Mouse (Mus musculus): ENCODE measurements at regions not wholly inside any gene's neighbourhood (a gene's known extent, or its start where the extent isn't known, plus 50 kb on each side); places are given as distances from the start of the nearest gene placed in this dataset.

DNA sequence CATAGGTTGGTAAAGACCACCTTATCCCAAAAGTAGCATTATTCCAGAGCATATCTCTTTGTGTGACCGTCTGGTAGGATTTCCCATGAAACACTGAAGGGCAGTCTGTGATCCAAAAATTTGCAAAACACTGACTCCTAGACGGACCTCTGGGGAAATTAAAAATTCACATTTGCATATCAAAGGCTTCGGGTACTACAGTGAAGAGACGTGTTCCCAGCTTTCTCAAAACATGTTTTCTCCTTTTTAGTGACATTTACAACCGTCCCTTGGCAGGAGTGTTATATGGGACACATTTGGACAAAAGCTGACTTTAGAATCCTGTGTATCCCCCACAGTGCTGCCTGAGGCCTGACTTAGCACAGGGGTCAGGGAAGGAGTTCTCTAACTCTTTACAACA lies 78.8 kb upstream of the Pkdcc start:
- DNase-seq (ENCODE audit: low spot score): no peak

DNA sequence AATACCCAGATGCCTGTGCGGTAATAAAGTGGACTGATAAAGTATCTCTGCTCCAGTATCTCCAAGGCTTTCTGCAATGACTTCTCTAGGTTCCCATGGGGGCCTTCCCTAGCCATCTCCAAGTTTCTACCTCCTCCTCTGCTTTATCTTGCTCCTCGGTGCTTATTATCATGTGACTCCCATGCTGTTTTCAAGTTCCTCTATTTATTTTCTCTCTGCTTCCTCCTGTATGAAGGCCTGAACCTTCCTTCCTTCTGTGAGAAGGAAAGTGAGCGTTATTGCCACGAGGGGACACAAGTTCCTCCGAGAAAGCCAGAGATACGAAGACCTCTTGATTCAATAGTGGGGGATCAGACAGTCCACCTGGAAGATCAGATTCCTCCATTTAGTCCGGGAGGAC lies 77.4 kb upstream of the Pkdcc start:
- DNase-seq (ENCODE audit: low spot score): no peak

DNA sequence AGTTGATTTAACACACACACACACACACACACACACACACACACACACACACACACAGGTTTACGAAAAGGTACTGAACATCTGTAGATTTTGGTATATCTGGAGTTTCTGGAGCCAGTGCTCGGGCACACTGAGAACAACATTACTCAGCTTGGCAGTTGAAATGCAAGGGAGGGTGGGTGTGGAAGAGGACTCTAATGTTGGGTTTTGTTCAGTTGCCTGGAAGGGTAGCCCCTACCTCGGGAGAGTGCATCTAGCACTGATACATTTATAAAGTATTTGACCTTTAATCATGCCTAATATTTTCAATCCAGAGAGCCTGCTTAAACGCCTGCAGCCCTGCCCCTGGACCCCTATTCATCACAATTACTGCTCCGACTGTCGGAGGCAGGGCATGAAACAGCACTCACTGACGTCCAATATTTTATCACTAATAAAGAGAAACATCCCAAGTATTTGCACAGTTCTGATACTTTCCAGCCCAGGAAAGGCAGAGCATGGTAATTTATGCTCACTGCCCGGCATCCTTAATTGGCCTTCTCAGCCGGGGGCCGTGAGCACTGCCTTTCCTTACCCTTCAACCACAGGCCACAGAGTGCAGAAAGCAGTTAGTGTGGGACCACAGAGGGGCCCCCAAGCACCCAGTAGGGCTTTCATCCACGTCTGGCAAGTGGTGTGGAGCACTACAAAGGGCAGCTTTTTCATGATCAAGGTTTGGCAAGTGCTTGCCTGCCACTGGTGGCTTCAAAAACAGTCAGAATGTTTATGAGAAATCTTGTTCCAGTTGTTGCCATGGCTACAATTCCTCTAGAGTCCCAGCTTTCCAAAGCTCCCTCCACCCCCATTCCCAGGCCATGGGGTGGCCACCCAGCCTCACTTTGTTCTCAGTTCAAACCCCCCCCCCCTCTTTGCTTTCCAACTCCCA lies 76.3 kb upstream of the Pkdcc start:
- DNase-seq (ENCODE audit: low spot score): no peak

DNA sequence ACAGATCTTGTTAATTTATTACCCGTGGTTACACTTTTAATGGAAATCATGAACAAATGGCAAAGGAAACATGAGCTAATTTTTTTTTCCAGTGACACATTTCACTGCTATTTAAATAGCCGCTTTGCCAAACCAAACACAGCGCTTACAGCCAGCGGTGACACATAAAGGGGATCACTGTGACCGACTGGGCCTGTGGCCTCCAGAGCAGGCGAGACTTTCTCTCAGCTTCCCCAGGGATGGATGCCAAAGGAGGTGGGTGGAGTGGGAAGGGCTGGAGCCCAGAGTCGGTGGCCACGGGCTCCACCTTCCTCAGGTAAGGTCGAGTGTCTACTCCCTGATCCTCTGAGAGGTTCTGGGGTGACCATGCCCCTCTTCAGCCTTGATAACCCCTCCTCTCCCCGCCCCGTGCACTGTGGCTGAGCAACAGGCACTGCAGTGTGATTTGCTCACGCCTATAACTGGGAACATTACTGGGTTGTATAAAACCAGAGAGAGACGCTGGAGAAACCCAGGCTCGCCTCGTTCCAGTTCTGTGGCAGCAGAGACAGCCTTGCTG lies 66.6 kb upstream of the Pkdcc start:
- no peak for DNase-seq (ENCODE audit: low spot score)

DNA sequence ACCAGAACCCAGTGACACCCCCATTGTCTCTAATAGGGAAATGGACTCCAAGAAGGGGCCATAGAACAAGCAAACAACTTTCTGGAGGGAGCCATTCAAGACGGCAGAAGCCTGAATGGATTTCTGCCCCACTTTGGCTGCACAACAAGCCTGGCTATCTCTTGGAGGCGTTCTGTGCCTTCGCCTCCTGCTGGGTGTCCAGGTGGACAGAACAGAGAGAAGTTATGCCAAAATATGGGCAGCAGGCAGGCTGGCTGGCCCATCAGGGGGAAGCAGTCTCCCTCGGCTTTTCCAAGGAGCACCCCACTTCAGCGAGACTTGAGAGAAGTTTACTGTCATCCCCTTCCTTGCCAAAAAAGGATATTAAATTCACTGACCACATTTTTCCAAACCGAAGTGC lies 65.8 kb upstream of the Pkdcc start:
- no peak for DNase-seq (ENCODE audit: low spot score)

DNA sequence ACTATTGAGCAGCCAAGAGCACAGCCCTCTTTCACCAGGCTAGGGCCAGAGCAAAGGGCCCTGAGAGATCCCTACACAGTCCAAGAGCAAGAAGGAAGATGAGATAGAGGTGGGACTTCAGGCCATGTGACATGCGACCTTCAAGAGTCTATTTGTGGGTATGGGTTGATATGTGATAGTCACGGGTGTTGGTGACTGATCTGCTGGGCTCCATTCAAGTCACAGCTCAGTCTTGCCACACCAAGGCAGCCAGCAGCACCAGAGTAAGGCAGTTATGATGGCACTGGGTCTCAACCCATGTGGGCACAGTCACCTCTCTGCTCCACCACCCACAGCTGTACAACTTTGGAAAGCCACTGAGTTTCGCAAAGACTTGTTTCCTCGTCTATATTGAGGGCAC lies 60.0 kb upstream of the Pkdcc start:
- no peak for DNase-seq (ENCODE audit: low spot score)

DNA sequence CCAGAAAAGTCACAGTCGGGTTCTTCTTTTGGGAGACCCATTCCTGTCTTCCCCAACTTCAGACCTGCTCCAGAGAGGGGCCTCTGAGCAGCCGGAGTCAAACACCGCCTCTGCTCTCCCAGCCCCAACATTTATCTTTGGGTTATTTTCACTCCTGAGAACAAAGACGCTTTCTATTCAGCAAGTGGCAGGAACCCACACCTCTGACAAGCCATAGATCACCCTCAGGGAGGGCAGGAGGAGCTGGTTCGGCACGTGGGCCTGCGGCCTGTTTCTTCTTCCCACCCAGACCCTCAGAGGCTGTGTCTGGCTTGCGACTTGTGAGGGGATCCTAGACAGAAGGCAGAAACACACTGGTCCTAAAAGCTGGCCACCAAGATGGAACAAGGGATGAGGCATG lies 58.4 kb upstream of the Pkdcc start:
- DNase-seq (ENCODE audit: low spot score): no peak

DNA sequence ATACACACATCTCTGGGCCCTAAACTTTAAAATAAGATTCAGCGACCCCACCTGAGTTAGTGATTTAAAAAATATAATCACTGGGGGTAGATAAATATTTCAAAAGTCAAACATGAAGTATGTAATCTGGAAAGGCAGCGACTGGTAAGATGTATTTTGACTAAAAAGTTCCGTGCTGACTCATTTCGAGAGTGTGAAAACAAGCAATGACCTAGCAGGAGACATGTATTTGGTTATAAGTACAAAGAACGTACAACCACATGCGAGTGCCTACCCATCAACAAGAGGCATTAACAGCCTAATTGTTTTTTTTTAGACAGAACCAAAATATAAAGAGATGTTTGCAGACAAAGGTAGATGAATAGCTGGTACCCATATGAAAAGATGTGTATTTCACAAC lies 57.0 kb upstream of the Pkdcc start:
- no peak for DNase-seq (ENCODE audit: low spot score)

DNA sequence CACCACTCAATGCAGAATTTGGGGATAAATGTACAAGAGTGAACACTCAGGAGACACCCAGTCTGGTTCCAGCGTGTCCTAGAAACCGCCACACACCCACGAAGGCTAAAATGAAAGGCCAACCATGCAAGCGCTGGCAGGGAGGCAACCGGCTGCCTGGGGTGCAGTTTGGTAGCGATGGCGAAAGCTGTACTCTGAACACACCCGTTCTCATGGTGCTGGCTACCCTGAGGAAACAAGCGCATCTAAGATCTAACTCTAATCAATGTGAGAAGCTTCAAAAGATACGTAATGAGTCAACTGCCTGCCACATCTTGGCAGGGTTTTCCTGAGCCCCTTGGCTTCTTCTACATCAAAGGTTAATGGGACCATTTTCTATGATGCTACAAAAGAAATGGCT lies 56.4 kb upstream of the Pkdcc start:
- no peak for DNase-seq (ENCODE audit: low spot score)

DNA sequence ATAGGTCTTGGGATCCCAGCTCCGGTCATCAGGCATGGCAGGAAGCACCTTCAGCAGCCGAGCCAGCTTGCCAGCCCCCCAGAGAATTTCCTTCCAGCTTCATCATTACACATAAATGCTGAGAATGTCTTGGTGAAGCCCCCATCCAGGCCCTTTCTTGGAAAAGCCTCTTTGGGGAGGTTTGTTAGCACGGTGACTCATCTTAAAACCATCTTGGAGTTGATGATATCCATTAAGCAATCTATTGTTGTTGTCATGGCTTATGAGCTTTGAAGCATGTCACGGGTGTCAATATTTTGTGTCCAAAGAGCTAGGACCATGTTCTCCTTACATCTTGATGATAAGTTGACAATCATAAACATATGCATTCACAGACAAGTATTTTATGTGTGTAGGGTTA lies 55.5 kb upstream of the Pkdcc start:
- no peak for DNase-seq (ENCODE audit: low spot score)

DNA sequence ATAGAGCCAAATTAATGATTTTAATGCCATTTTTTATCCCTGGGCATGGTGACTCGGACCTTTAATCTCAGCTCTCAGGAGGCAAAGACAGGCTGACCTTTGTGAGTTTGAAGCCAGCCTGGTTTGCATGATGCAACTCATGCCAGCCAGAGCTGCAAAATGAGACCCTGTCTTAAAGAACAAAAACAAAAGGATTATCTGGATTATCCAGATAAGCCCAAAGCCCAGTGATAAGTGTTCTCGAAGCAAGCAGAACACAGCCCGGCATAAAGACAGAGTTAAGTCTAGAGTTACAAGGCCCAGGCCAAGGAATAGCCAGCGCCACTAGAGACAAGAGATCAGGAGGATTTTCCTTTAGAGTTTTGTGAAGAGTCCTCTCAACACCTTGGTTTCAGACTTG lies 54.8 kb upstream of the Pkdcc start:
- DNase-seq (ENCODE audit: low spot score): no peak

DNA sequence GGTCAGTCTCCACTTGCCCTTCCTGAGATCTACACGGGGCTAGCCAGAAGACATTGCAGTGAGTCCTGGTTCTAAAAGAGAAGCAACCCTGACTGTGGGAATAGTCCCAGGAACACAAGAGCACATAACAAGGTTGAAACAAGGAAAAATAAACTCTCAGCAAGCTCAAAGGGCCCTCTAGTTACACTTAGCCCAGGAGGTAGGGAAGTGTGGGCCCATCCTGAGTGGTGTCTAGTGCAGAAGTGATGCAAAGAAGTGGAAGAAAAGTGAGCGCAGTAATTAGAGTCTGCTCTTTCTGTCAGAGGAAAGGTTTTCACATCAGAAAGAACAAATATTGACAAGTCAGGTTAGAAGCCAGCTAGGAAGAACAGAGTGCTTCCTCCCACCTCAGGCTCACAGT lies 53.4 kb upstream of the Pkdcc start:
- no peak for DNase-seq (ENCODE audit: low spot score)

DNA sequence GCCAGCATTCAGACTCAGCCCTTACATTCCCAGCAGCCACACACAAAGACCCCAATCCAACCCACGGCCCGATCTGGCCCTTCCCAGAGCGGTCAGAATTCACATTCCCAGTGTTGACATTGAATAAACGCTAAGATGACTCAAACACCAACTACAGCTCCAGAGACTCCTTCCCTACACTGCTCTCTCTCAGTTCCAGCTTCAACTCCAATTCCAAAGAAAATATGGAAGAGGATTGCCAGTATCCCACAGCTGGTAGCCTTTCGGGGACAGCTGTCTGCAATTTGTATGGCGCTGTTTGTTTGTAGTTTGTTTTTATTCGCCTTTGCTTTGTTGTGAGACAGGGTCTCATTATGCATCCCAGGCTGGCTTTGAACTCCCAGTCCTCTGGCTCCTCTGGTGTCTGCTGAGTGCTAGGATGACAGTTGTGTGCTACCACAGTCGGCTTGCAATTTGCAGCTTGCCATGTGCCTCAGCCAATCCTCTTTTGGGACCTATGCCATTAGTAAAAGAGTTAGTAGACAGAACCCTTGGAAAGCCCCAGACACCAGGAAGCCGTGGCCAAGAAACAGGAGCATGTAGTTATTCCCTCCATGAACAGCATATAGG lies 51.0 kb upstream of the Pkdcc start:
- DNase-seq (ENCODE audit: low spot score): no peak

DNA sequence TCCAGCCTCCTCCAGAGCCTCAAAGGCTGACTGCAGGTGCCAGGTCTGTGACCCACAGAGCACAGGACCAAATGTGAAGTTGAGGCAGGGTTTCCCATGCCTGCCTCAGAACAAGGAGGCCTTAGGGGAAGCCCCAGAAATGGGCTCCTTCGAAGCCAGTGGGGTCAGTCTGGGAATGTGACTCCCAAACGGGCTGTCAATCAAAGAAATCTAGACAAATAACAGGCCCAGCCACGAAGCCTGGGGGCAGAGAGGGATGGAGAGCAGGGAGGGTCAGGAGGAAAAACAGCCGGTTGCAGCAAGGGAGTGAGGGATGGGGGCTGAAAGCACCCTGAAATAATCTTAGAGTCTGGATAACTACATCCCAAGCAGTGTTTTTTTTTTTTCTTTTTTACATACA lies 50.4 kb upstream of the Pkdcc start:
- DNase-seq (ENCODE audit: low spot score): no peak

DNA sequence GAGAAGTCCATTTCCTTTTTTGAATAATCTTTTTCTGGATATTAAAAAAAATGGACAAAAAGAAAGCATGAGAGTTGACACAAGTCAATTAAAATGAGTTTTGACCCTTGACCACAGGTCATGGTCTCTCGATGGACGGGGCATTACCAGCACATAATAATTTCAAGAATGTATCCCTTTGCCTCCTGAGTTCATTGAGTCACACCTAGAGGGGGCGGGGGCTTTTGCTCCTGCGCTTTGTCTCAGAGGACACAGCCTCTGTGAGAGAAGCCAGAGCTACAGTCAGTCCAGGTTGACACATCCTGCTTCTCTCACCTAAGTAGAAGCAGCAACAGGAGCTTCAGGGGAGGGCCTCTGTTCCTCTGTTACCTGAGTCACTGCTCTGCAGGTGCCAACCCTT lies 50.0 kb upstream of the Pkdcc start:
- DNase-seq (ENCODE audit: low spot score): no peak

All from ovary, postnatal 14 days (tissue).